Mouse (Mus musculus) megakaryocyte-erythroid progenitor cell, adult 5-6 weeks (primary cell): ENCODE data around the gene Gm15091. TPM values are rescaled to one million over a fixed set of nuclear protein-coding genes. Genes with fewer than 3 reads are reported as not detected.
"Not testable (repeated sequence)": the region's sequence is repeated elsewhere in the genome, so short reads cannot be mapped to it uniquely, and the experiment has no call there.

Source experiments
- ATAC-seq: replicated peaks from 2 replicates; pipeline ENCODE4 v1.8.0; 2016; ENCODE audit warnings: mild to moderate bottlenecking, inconsistent platforms; ENCODE audit not compliant: severe bottlenecking, poor library complexity, low FRiP score, low TSS enrichment
- total RNA-seq, 2 experiments: library from RNA; stranded (forward) in 1 of 2; stranded (reverse) in 1 of 2; fragments of 200-1000, 215-1000 nt in 1 of 2; fragments of >200 nt in 1 of 2; fragmentation: Nextera tagmentation in 1 of 2; gene quantifications; 2 replicates each; pipeline ENCODE4 v1.2.3; 2014 to 2017

Gm15091 gene
- total RNA-seq (2014; fragmentation: Nextera tagmentation): not detected in 2 replicates
- total RNA-seq (2017): not detected in 2 replicates

- ATAC-seq: not testable (repeated sequence)
Measured at GRCm38 (mm10) chrX:149941355-149941754, at the start of gene Gm15091. Gm15091 (plus strand) TSS chrX:149941655.

Other genes starting within 250 kb of the Gm15091 start
- gene Gm15097, start 157.2 kb upstream of the Gm15091 start, total RNA-seq (2014; fragmentation: Nextera tagmentation): not detected in 2 replicates
- gene Gm15097, start 157.2 kb upstream of the Gm15091 start, total RNA-seq (2017): not detected in 2 replicates